Mouse (Mus musculus) MEL (cell line): ENCODE data around the gene Ctc1. TPM values are rescaled to one million over a fixed set of nuclear protein-coding genes. Genes with fewer than 3 reads are reported as not detected.

Experiments used
- DNase-seq: peaks from one replicate; pipeline ENCODE4 v3.0.0; 2011; ENCODE audit warnings: low read depth, low spot score
- H3K27ac ChIP-seq: 2 replicates; pipeline ENCODE4 v1.5.1; 2012; ENCODE audit warnings: low read depth, mild to moderate bottlenecking, control low read depth, low read length, moderate library complexity; ENCODE audit not compliant: control insufficient read depth
- H3K27me3 ChIP-seq, 2 experiments: fragments of 150-350 bp in 1 of 2; sonication (generic) in 1 of 2; 2 replicates each; pipeline ENCODE4 v1.6.1; 2012; ENCODE audit warnings: low read length in 2 of 2, mild to moderate bottlenecking in 2 of 2, improper control_type of control experiment in 1 of 2, moderate library complexity in 1 of 2; ENCODE audit not compliant: insufficient read depth in 2 of 2, control insufficient read depth in 1 of 2
- H3K36me3 ChIP-seq, 2 experiments: 2 replicates each; pipeline ENCODE4 v1.6.1; 2012 to 2014; ENCODE audit warnings: low read length in 2 of 2, improper control_type of control experiment in 1 of 2, inconsistent platforms in 1 of 2, mild to moderate bottlenecking in 1 of 2; ENCODE audit not compliant: insufficient read depth in 2 of 2, control insufficient read depth in 1 of 2
- H3K4me1 ChIP-seq, 2 experiments: fragments of 150-350 bp in 1 of 2; sonication (generic) in 1 of 2; 2 replicates each; pipeline ENCODE4 v1.6.1; 2012; ENCODE audit warnings: low read length in 2 of 2, improper control_type of control experiment in 1 of 2, mild to moderate bottlenecking in 1 of 2; ENCODE audit not compliant: insufficient read depth in 2 of 2, control insufficient read depth in 1 of 2
- H3K4me3 ChIP-seq, 2 experiments: fragments of 150-350 bp in 1 of 2; sonication (generic) in 1 of 2; 2 replicates each; pipeline ENCODE4 v1.5.1; 2012; ENCODE audit warnings: low read depth in 2 of 2, low read length in 2 of 2, mild to moderate bottlenecking in 2 of 2, moderate library complexity in 2 of 2, control low read depth in 1 of 2, improper control_type of control experiment in 1 of 2; ENCODE audit not compliant: control insufficient read depth in 1 of 2, insufficient read depth in 1 of 2
- H3K79me2 ChIP-seq: 2 replicates; pipeline ENCODE4 v1.6.1; 2012; ENCODE audit warnings: mild to moderate bottlenecking, low read length, moderate library complexity; ENCODE audit not compliant: control insufficient read depth, poor library complexity, insufficient read depth
- H3K9ac ChIP-seq: 2 replicates; pipeline ENCODE4 v1.6.1; 2012; ENCODE audit warnings: low read depth, mild to moderate bottlenecking, control low read depth, low read length, moderate library complexity; ENCODE audit not compliant: control insufficient read depth, poor library complexity, severe bottlenecking
- H3K9me3 ChIP-seq: fragments of 150-350 bp; sonication (generic); replicated peaks from 2 replicates; pipeline ENCODE4 v1.6.1; 2012; ENCODE audit warnings: mild to moderate bottlenecking, low read length, improper control_type of control experiment, moderate library complexity; ENCODE audit not compliant: insufficient read depth
- BHLHE40 ChIP-seq: IDR thresholded peaks from 2 replicates; pipeline ENCODE4 v1.6.1; 2012; ENCODE audit warnings: low read depth, mild to moderate bottlenecking, inconsistent platforms, low read length, improper control_type of control experiment, borderline replicate concordance
- CHD1 ChIP-seq: IDR thresholded peaks from 2 replicates; pipeline ENCODE4 v1.6.1; 2012; ENCODE audit warnings: low read depth, mild to moderate bottlenecking, inconsistent platforms, low read length, improper control_type of control experiment
- CHD2 ChIP-seq: IDR thresholded peaks from 2 replicates; pipeline ENCODE4 v1.6.1; 2011; ENCODE audit warnings: low read length, improper control_type of control experiment
- CTCF ChIP-seq, 3 experiments: IDR thresholded peaks in 2 of 3; conservative IDR thresholded peaks in 1 of 3; 2 replicates each; pipeline ENCODE4 v1.5.1; 2011 to 2012; ENCODE audit warnings: low read length in 3 of 3, low read depth in 2 of 3, mild to moderate bottlenecking in 2 of 3, improper control_type of control experiment in 1 of 3, inconsistent platforms in 1 of 3, mixed read lengths in 1 of 3, moderate library complexity in 1 of 3; ENCODE audit not compliant: control insufficient read depth in 1 of 3, insufficient read depth in 1 of 3, poor library complexity in 1 of 3, severe bottlenecking in 1 of 3
- E2F4 ChIP-seq: IDR thresholded peaks from 2 replicates; pipeline ENCODE4 v1.6.1; 2011; ENCODE audit warnings: low read depth, low read length, improper control_type of control experiment, borderline replicate concordance
- ELF1 ChIP-seq: IDR thresholded peaks from 2 replicates; pipeline ENCODE4 v1.6.1; 2014; ENCODE audit warnings: low read depth, mild to moderate bottlenecking, inconsistent platforms, low read length, improper control_type of control experiment, moderate library complexity
- HCFC1 ChIP-seq: IDR thresholded peaks from 2 replicates; pipeline ENCODE4 v1.6.1; 2012; ENCODE audit warnings: low read depth, mild to moderate bottlenecking, inconsistent platforms, low read length, improper control_type of control experiment, moderate library complexity
- JUND ChIP-seq: IDR thresholded peaks from 2 replicates; pipeline ENCODE4 v1.6.1; 2011; ENCODE audit warnings: low read depth, mild to moderate bottlenecking, improper control_type of control experiment, low read length
- KAT2A ChIP-seq: conservative IDR thresholded peaks from 2 replicates; pipeline ENCODE4 v1.6.1; 2012; ENCODE audit warnings: low read depth, low read length, improper control_type of control experiment, inconsistent platforms
- MAZ ChIP-seq: IDR thresholded peaks from 2 replicates; pipeline ENCODE4 v1.6.1; 2012; ENCODE audit warnings: low read depth, mild to moderate bottlenecking, inconsistent platforms, low read length, improper control_type of control experiment
- MEF2A ChIP-seq: IDR thresholded peaks from 2 replicates; pipeline ENCODE4 v1.6.1; 2014; ENCODE audit warnings: low read depth, mild to moderate bottlenecking, inconsistent platforms, low read length, improper control_type of control experiment; ENCODE audit not compliant: poor library complexity, insufficient replicate concordance, severe bottlenecking; ENCODE audit errors: extremely low read depth
- MYC ChIP-seq: IDR thresholded peaks from 2 replicates; pipeline ENCODE4 v1.6.1; 2011; ENCODE audit warnings: low read depth, mild to moderate bottlenecking, low read length, improper control_type of control experiment, moderate library complexity
- POLR2AphosphoS2 ChIP-seq: IDR thresholded peaks from 2 replicates; pipeline ENCODE4 v1.6.1; 2011; ENCODE audit warnings: low read length, improper control_type of control experiment
- POLR2AphosphoS5 ChIP-seq: IDR thresholded peaks from 2 replicates; pipeline ENCODE4 v1.6.1; 2012; ENCODE audit warnings: low read depth, borderline replicate concordance, mild to moderate bottlenecking, inconsistent platforms, low read length, moderate library complexity, mixed read lengths
- UBTF ChIP-seq: IDR thresholded peaks from 2 replicates; pipeline ENCODE4 v1.6.1; 2012; ENCODE audit warnings: low read depth, mild to moderate bottlenecking, inconsistent platforms, low read length, improper control_type of control experiment, moderate library complexity, borderline replicate concordance; ENCODE audit not compliant: insufficient read depth
- USF2 ChIP-seq, 2 experiments: IDR thresholded peaks; 2 replicates each; pipeline ENCODE4 v1.6.1; 2011 to 2012; ENCODE audit warnings: improper control_type of control experiment in 2 of 2, low read length in 2 of 2, borderline replicate concordance in 1 of 2, inconsistent platforms in 1 of 2, low read depth in 1 of 2, mild to moderate bottlenecking in 1 of 2; ENCODE audit not compliant: insufficient read depth in 1 of 2
- ZC3H11A ChIP-seq: IDR thresholded peaks from 2 replicates; pipeline ENCODE4 v1.6.1; 2012; ENCODE audit warnings: low read depth, mild to moderate bottlenecking, inconsistent platforms, low read length, improper control_type of control experiment
- ZMIZ1 ChIP-seq: IDR thresholded peaks from 2 replicates; pipeline ENCODE4 v1.6.1; 2012; ENCODE audit warnings: low read depth, mild to moderate bottlenecking, inconsistent platforms, low read length, improper control_type of control experiment, moderate library complexity
- ZNF384 ChIP-seq: IDR thresholded peaks from 2 replicates; pipeline ENCODE4 v1.6.1; 2012; ENCODE audit warnings: low read depth, mild to moderate bottlenecking, inconsistent platforms, low read length, improper control_type of control experiment
- polyA plus RNA-seq, 2 experiments: library from polyadenylated mRNA; stranded (reverse) in 1 of 2; unstranded in 1 of 2; fragments of >175 nt in 1 of 2; fragments of >200 nt in 1 of 2; gene quantifications; 2 replicates each; pipeline versions ENCODE4 v1.2.1 to v1.2.4; 2012; ENCODE audit warnings: low replicate concordance in 2 of 2, low read depth in 1 of 2; ENCODE audit not compliant: insufficient read length in 2 of 2, insufficient read depth in 1 of 2, missing spikeins in 1 of 2
- total RNA-seq: library from RNA; depleted of rRNA; stranded (reverse); fragments of 300-350 nt; gene quantifications from 2 replicates; pipeline ENCODE4 v1.2.3, GENCODE M21; 2012

Gene Ctc1
- total and polyA plus RNA-seq, 3 experiments: 16.0 to 59.1 TPM; not detected in 1

GRCm38 (mm10) chr11:69058265-69058664, 42.6 kb downstream of the Ctc1 start:
- H3K79me2 ChIP-seq: peaks cover 10% of the 10 kb centered on the region; the same call in 1 of the 2 replicates
- H3K9ac ChIP-seq: peak overlapping the region; percentile 76
- H3K9me3 ChIP-seq: no peaks in the 10 kb centered on the region
- no peaks in the 10 kb centered on the region for H3K27me3 ChIP-seq
- DNase-seq: peak; percentile 24
- H3K27ac ChIP-seq: no peak overlapping the region
- peak overlapping the region; percentile 67 to 88 for H3K4me3 ChIP-seq
- peak; percentile 74 for TF ChIP-seq ZNF384
- no peak for TF ChIP-seq UBTF
- H3K36me3 ChIP-seq: peaks cover 0 to 6% of the 10 kb centered on the region in 2 experiments; a peak in 2 of 4 replicates
- H3K4me1 ChIP-seq: peaks cover 0 to 7% of the 10 kb centered on the region in 2 experiments; a peak in 2 of 4 replicates

GRCm38 (mm10) chr11:69058729-69059356, 43.1 kb downstream of the Ctc1 start:
- Histone ChIP-seq H3K27me3 (no peaks in the 10 kb centered on the region), H3K36me3 (peaks cover 0 to 6% of the 10 kb centered on the region in 2 experiments; a peak in 2 of 4 replicates), H3K9ac (peak overlapping the region; percentile 76), H3K27ac (peak overlapping the region; percentile 24; the same call in 1 of the 2 replicates), H3K4me1 (peaks cover 0 to 7% of the 10 kb centered on the region in 2 experiments; a peak in 2 of 4 replicates), H3K4me3 (peak overlapping the region; percentile 67 to 88), H3K9me3 (no peaks in the 10 kb centered on the region), H3K79me2 (peaks cover 10% of the 10 kb centered on the region; the same call in 1 of the 2 replicates)
- peak; percentile 57 for DNase-seq
- TF ChIP-seq POLR2AphosphoS2 (0 out of 2 replicates have a peak, but pooled peaks have one; percentile 25), ZMIZ1 (0 out of 2 replicates have a peak, but pooled peaks have one; percentile 10), CTCF (IDR thresholded peaks at IDR 0.05 in 2 of 3, conservative IDR thresholded peaks at IDR 0.05 in 1 of 3; ENCODE audit: control insufficient read depth in 1 of 3, insufficient read depth in 1 of 3, low read depth in 2 of 3, low read length in 3 of 3, poor library complexity in 1 of 3, severe bottlenecking in 1 of 3) (no peak), BHLHE40 (no peak), ZNF384 (no peak), CHD1 (0 out of 2 replicates have a peak, but pooled peaks have one; percentile 42), UBTF (no peak), MYC (peak; percentile 19; the same call in 1 of the 2 replicates)

GRCm38 (mm10) chr11:69059357-69059974, 43.8 kb downstream of the Ctc1 start, which contains the start of gene Borcs6:
Borcs6 (plus strand) TSS chr11:69059717.
- Histone ChIP-seq H3K27ac (peak within 1 kb of the TSS; percentile 24), H3K36me3 (peaks cover 0 to 6% of the 10 kb centered on the region in 2 experiments; a peak in 2 of 4 replicates), H3K4me1 (peaks cover 0 to 10% of the 10 kb centered on the region in 2 experiments; a peak in 2 of 4 replicates), H3K4me3 (peak within 1 kb of the TSS; percentile 87 to 88), H3K79me2 (peaks cover 10% of the 10 kb centered on the region; the same call in 1 of the 2 replicates), H3K27me3 (no peaks in the 10 kb centered on the region), H3K9ac (peak within 1 kb of the TSS; percentile 80), H3K9me3 (no peaks in the 10 kb centered on the region)
- DNase-seq: peak; percentile 99
- TF ChIP-seq JUND (no peak), CHD2 (0 out of 2 replicates have a peak, but pooled peaks have one; percentile 49), E2F4 (no peak), ELF1 (peak; percentile 99), ZC3H11A (no peak), CTCF (IDR thresholded peaks at IDR 0.05 in 2 of 3, conservative IDR thresholded peaks at IDR 0.05 in 1 of 3; ENCODE audit: control insufficient read depth in 1 of 3, insufficient read depth in 1 of 3, low read depth in 2 of 3, low read length in 3 of 3, poor library complexity in 1 of 3, severe bottlenecking in 1 of 3) (no peak), USF2 (IDR thresholded peaks at IDR 0.05; ENCODE audit: borderline replicate concordance in 1 of 2, insufficient read depth in 1 of 2, low read depth in 1 of 2, low read length in 2 of 2) (no peak), POLR2AphosphoS5 (no peak), KAT2A (peak; percentile 71; the same call in 1 of the 2 replicates), MEF2A (no peak), ZMIZ1 (0 out of 2 replicates have a peak, but pooled peaks have one; percentile 37), MYC (no peak), HCFC1 (peak; percentile 91), BHLHE40 (no peak), MAZ (peak; percentile 97)
